Comparison of ENCODE assay signal across 10 mouse cellular contexts in genomic region chr1:37931806-37932205, GRCm38 (mm10). TPM values are rescaled to one million over a fixed set of nuclear protein-coding genes. Genes with fewer than 3 reads are reported as not detected.
DNase-seq lines count a peak whose midpoint lies in the region; ATAC-seq and TF ChIP-seq lines count a peak whose summit lies in the region.
"Had no signal": no experiment of that assay in that cellular context is flagged by ENCODE, and none has a peak within 500 bp of the region (broad histone marks: within the 10 kb centered on the region; RNA-seq: fewer than 3 reads in every experiment).

No protein-coding gene starts in this region.

- no peaks in the 10 kb centered on the region for H3K79me2 ChIP-seq in MEL (ENCODE audit: control insufficient read depth, insufficient read depth, low read length, poor library complexity)

- no peak for TF ChIP-seq POLR2A in MEL (IDR thresholded peaks at IDR 0.05; ENCODE audit: control insufficient read depth in 1 of 2, insufficient read depth in 1 of 2, low read depth in 1 of 2, low read length in 2 of 2, poor library complexity in 1 of 2)

- H3K27me3 ChIP-seq in MEL (ENCODE audit: control insufficient read depth in 1 of 2, insufficient read depth in 2 of 2, low read length in 2 of 2): no peaks in the 10 kb centered on the region
- no peaks in the 10 kb centered on the region for H3K27me3 ChIP-seq in embryonic facial prominence, embryonic 15.5 days
- no peaks in the 10 kb centered on the region for H3K27me3 ChIP-seq in lung, postnatal 0 days (replicated peaks; ENCODE audit: insufficient read depth, low read length)

- H3K4me2 ChIP-seq in embryonic facial prominence, embryonic 15.5 days (replicated peaks): no peak overlapping the region
- H3K4me2 ChIP-seq in lung, postnatal 0 days (replicated peaks; ENCODE audit: low read depth, low read length): no peak overlapping the region

- H3K9me3 ChIP-seq in MEL (replicated peaks; ENCODE audit: insufficient read depth, low read length): no peaks in the 10 kb centered on the region
- no peaks in the 10 kb centered on the region for H3K9me3 ChIP-seq in embryonic facial prominence, embryonic 15.5 days (replicated peaks)
- no peaks in the 10 kb centered on the region for H3K9me3 ChIP-seq in lung, postnatal 0 days (ENCODE audit: low read length)

- H3K36me3 ChIP-seq in MEL (ENCODE audit: control insufficient read depth in 1 of 2, insufficient read depth in 2 of 2, low read length in 2 of 2): no peaks in the 10 kb centered on the region
- H3K36me3 ChIP-seq in embryonic facial prominence, embryonic 15.5 days: no peaks in the 10 kb centered on the region
- H3K36me3 ChIP-seq in lung, postnatal 0 days (ENCODE audit: insufficient read depth, low read length): no peaks in the 10 kb centered on the region

- 0 out of 2 replicates have a peak, but pooled peaks have one; percentile 39 for ATAC-seq in embryonic facial prominence, embryonic 15.5 days (ENCODE audit: insufficient number of reproducible peaks, low FRiP score, low TSS enrichment, low read depth)
- peak; percentile 94 for ATAC-seq in lung, postnatal 0 days

- peak; percentile 2 for DNase-seq in cerebellum, adult 9-11 months
- no peak for DNase-seq in cerebellum, adult 9-10 months
- peak; percentile 18 for DNase-seq in MEL (ENCODE audit: low read depth, low spot score)
- DNase-seq in lung, postnatal 0 days (ENCODE audit: low spot score): peak; percentile 85
- DNase-seq in thymus, postnatal 0 days (ENCODE audit: low spot score): no peak
- no peak for DNase-seq in frontal cortex, postnatal 25 days (ENCODE audit: low spot score in 2 of 2)
- DNase-seq in liver: no peak

- H3K4me3 ChIP-seq in MEL (ENCODE audit: control insufficient read depth in 1 of 2, insufficient read depth in 1 of 2, low read depth in 2 of 2, low read length in 2 of 2): no peak overlapping the region
- H3K4me3 ChIP-seq in embryonic facial prominence, embryonic 15.5 days (replicated peaks): no peak overlapping the region
- no peak overlapping the region for H3K4me3 ChIP-seq in lung, postnatal 0 days (ENCODE audit: low read depth, low read length)

- no peak overlapping the region for H3K9ac ChIP-seq in MEL (ENCODE audit: control insufficient read depth, low read depth, low read length, poor library complexity, severe bottlenecking)
- H3K9ac ChIP-seq in embryonic facial prominence, embryonic 15.5 days: no peak overlapping the region
- no peak overlapping the region for H3K9ac ChIP-seq in lung, postnatal 0 days (replicated peaks; ENCODE audit: low read depth)

- peak in 1 of 3 experiments; percentile 16; a peak in 1 of 6 replicates for TF ChIP-seq CTCF in MEL (IDR thresholded peaks at IDR 0.05 in 2 of 3, conservative IDR thresholded peaks at IDR 0.05 in 1 of 3; ENCODE audit: control insufficient read depth in 1 of 3, insufficient read depth in 1 of 3, low read depth in 2 of 3, low read length in 3 of 3, poor library complexity in 1 of 3, severe bottlenecking in 1 of 3)
- peak; percentile 60 for TF ChIP-seq CTCF in lung, postnatal 0 days (IDR thresholded peaks at IDR 0.05)

- 13% methylated on average over 3 of the region's 3 CpGs for WGBS in embryonic facial prominence, embryonic 15.5 days
- WGBS in lung, postnatal 0 days: 11% methylated on average over 3 of the region's 3 CpGs

- no peaks in the 10 kb centered on the region for H3K4me1 ChIP-seq in MEL (ENCODE audit: control insufficient read depth in 1 of 2, insufficient read depth in 2 of 2, low read length in 2 of 2)
- H3K4me1 ChIP-seq in embryonic facial prominence, embryonic 15.5 days: no peaks in the 10 kb centered on the region
- H3K4me1 ChIP-seq in lung, postnatal 0 days (ENCODE audit: insufficient read depth, low read depth, low read length): no peaks in the 10 kb centered on the region

- H3K27ac ChIP-seq in MEL (ENCODE audit: control insufficient read depth, low read depth, low read length): no peak overlapping the region
- no peak overlapping the region for H3K27ac ChIP-seq in embryonic facial prominence, embryonic 15.5 days (replicated peaks)
- no peak overlapping the region for H3K27ac ChIP-seq in lung, postnatal 0 days (ENCODE audit: low read length)

- TF ChIP-seq EP300 in MEL (IDR thresholded peaks at IDR 0.05; ENCODE audit: low read depth in 1 of 2, low read length in 2 of 2): no peak
- no peak for TF ChIP-seq EP300 in lung, postnatal 0 days (IDR thresholded peaks at IDR 0.05)

- peak; percentile 35 for TF ChIP-seq RAD21 in MEL (IDR thresholded peaks at IDR 0.05; ENCODE audit: low read depth, low read length)

TF ChIP-seq in MEL, 35 proteins besides CTCF, POLR2A, EP300 and RAD21:
- TF ChIP-seq MAFK (IDR thresholded peaks at IDR 0.05; ENCODE audit: borderline replicate concordance, low read depth, low read length): no peak
- no peak for TF ChIP-seq MAZ (IDR thresholded peaks at IDR 0.05; ENCODE audit: low read depth, low read length)
- no peak for TF ChIP-seq USF2 (IDR thresholded peaks at IDR 0.05; ENCODE audit: borderline replicate concordance in 1 of 2, insufficient read depth in 1 of 2, low read depth in 1 of 2, low read length in 2 of 2)
- no peak for TF ChIP-seq MYB (IDR thresholded peaks at IDR 0.05; ENCODE audit: low read depth, low read length)
- no peak for TF ChIP-seq MEF2A (IDR thresholded peaks at IDR 0.05; ENCODE audit: extremely low read depth, insufficient replicate concordance, low read depth, low read length, poor library complexity, severe bottlenecking)
- TF ChIP-seq SMC3 (IDR thresholded peaks at IDR 0.05; ENCODE audit: low read depth, low read length): no peak
- TF ChIP-seq CHD2 (IDR thresholded peaks at IDR 0.05; ENCODE audit: low read length): no peak
- no peak for TF ChIP-seq ELF1 (IDR thresholded peaks at IDR 0.05; ENCODE audit: low read depth, low read length)
- no peak for TF ChIP-seq TBP (IDR thresholded peaks at IDR 0.05; ENCODE audit: low read depth, low read length)
- TF ChIP-seq KAT2A (conservative IDR thresholded peaks at IDR 0.05; ENCODE audit: low read depth, low read length): no peak
- TF ChIP-seq POLR2AphosphoS5 (IDR thresholded peaks at IDR 0.05; ENCODE audit: borderline replicate concordance, low read depth, low read length): no peak
- TF ChIP-seq POLR2AphosphoS2 (IDR thresholded peaks at IDR 0.05; ENCODE audit: low read length): no peak
- no peak for TF ChIP-seq MAX (IDR thresholded peaks at IDR 0.05; ENCODE audit: low read length)
- no peak for TF ChIP-seq NRF1 (IDR thresholded peaks at IDR 0.05; ENCODE audit: insufficient read depth, low read depth, low read length, poor library complexity, severe bottlenecking)
- no peak for TF ChIP-seq ZKSCAN1 (IDR thresholded peaks at IDR 0.05; ENCODE audit: low read depth, low read length)
- no peak for TF ChIP-seq JUND (IDR thresholded peaks at IDR 0.05; ENCODE audit: low read depth, low read length)
- TF ChIP-seq CHD1 (IDR thresholded peaks at IDR 0.05; ENCODE audit: low read depth, low read length): no peak
- no peak for TF ChIP-seq HCFC1 (IDR thresholded peaks at IDR 0.05; ENCODE audit: low read depth, low read length)
- no peak for TF ChIP-seq MYC (IDR thresholded peaks at IDR 0.05; ENCODE audit: low read depth, low read length)

RNA-seq across cellular contexts. Expression of gene Lyg2, which starts 15.5 kb away (rescaled TPM):
- total RNA-seq in MEL (2012; rRNA removed): not detected in 2 replicates
- polyA plus RNA-seq in MEL (2012; ENCODE audit: insufficient read depth in 1 of 2, insufficient read length in 2 of 2, low read depth in 1 of 2, low replicate concordance in 2 of 2, missing spikeins in 1 of 2): not detected
- polyA plus RNA-seq in embryonic facial prominence, embryonic 15.5 days (2015; fragmentation: Nextera tagmentation; extraction: Ambion mirVana): 1.7 and 1.8 TPM in 2 replicates
- polyA plus RNA-seq in lung, postnatal 0 days (2015; fragmentation: Nextera tagmentation; extraction: Ambion mirVana): not detected in 2 replicates
- 0.22 and 0.25 TPM in 2 replicates for polyA plus RNA-seq in thymus, postnatal 0 days (2015; fragmentation: Nextera tagmentation; extraction: Ambion mirVana)
- polyA plus RNA-seq: frontal cortex, adult 2 months; liver, embryonic 16.5 days had no signal

RNA-seq across cellular contexts. Expression of gene Lyg1, which starts 25.8 kb away (rescaled TPM):
- total RNA-seq in MEL (2012; rRNA removed): not detected in 2 replicates
- polyA plus RNA-seq in MEL (2012; ENCODE audit: insufficient read depth in 1 of 2, insufficient read length in 2 of 2, low read depth in 1 of 2, low replicate concordance in 2 of 2, missing spikeins in 1 of 2): not detected
- 0.43 TPM in 1 of 2 replicates, not detected in the other for polyA plus RNA-seq in embryonic facial prominence, embryonic 15.5 days (2015; fragmentation: Nextera tagmentation; extraction: Ambion mirVana)
- not detected in 2 replicates for polyA plus RNA-seq in lung, postnatal 0 days (2015; fragmentation: Nextera tagmentation; extraction: Ambion mirVana)
- 0.30 and 0.59 TPM in 2 replicates for polyA plus RNA-seq in thymus, postnatal 0 days (2015; fragmentation: Nextera tagmentation; extraction: Ambion mirVana)
- polyA plus RNA-seq: frontal cortex, adult 2 months; liver, embryonic 16.5 days had no signal

RNA-seq across cellular contexts. Expression of gene Mrpl30, which starts 41.5 kb away (rescaled TPM):
- total RNA-seq in MEL (2012; rRNA removed): 255 and 257 TPM in 2 replicates
- polyA plus RNA-seq in MEL (2012; ENCODE audit: insufficient read depth in 1 of 2, insufficient read length in 2 of 2, low read depth in 1 of 2, low replicate concordance in 2 of 2, missing spikeins in 1 of 2): 100 to 1,000 TPM; 189 to 260 TPM
- 237 and 239 TPM in 2 replicates for polyA plus RNA-seq in embryonic facial prominence, embryonic 15.5 days (2015; fragmentation: Nextera tagmentation; extraction: Ambion mirVana)
- polyA plus RNA-seq in lung, postnatal 0 days (2015; fragmentation: Nextera tagmentation; extraction: Ambion mirVana): 165 and 174 TPM in 2 replicates
- polyA plus RNA-seq in thymus, postnatal 0 days (2015; fragmentation: Nextera tagmentation; extraction: Ambion mirVana): 318 and 335 TPM in 2 replicates

RNA-seq across cellular contexts. Expression of gene Mitd1, which starts 41.6 kb away (rescaled TPM):
- 16.3 and 20.9 TPM in 2 replicates for total RNA-seq in MEL (2012; rRNA removed)
- polyA plus RNA-seq in MEL (2012; ENCODE audit: insufficient read depth in 1 of 2, insufficient read length in 2 of 2, low read depth in 1 of 2, low replicate concordance in 2 of 2, missing spikeins in 1 of 2): 10 to 100 TPM in 1 of 2 experiments, not detected in 1; 23.0 TPM
- polyA plus RNA-seq in embryonic facial prominence, embryonic 15.5 days (2015; fragmentation: Nextera tagmentation; extraction: Ambion mirVana): 23.5 and 23.8 TPM in 2 replicates
- 21.6 and 26.1 TPM in 2 replicates for polyA plus RNA-seq in lung, postnatal 0 days (2015; fragmentation: Nextera tagmentation; extraction: Ambion mirVana)
- 54.6 and 56.0 TPM in 2 replicates for polyA plus RNA-seq in thymus, postnatal 0 days (2015; fragmentation: Nextera tagmentation; extraction: Ambion mirVana)

Comparison
In these comparisons a context has a peak if more than half of its experiments do, and no peak if none do; other contexts are left out.
1. DNase-seq: peak in cerebellum, adult 9-11 months (single experiment), MEL (single experiment) and lung, postnatal 0 days (single experiment); none in cerebellum, adult 9-10 months (single experiment), thymus, postnatal 0 days (single experiment), frontal cortex, postnatal 25 days (0 of 2) and liver (single experiment).